Mouse (Mus musculus): ENCODE measurements at regions not wholly inside any gene's neighbourhood (a gene's known extent, or its start where the extent isn't known, plus 50 kb on each side); places are given as distances from the start of the nearest gene placed in this dataset.

DNA sequence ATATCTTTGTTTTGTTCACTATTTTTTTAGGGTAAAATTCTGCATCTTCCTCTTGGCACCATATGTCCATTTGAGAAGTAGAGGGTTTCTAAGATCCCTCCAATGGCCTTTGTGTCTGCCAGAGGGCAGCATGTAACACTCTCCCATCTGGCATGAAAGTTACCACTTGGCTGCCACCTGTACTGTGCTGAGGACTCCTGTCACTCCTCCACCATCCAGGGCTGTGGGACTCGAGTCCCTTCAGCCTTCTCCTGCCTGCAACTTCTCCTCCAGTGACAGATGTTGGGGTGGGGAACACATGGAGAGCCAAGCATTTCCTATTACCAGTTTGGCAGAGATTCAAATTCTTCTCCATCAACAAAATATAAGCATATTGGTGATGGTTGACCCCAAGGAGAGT is 262.3 kb upstream of the Marcks start:
- Histone ChIP-seq H3K9ac (ENCODE audit: low read depth, low read length) (no peak overlapping the region), H3K4me3 (ENCODE audit: low read length) (no peak overlapping the region), H3K36me3 (ENCODE audit: control insufficient read depth, insufficient read depth, low read length) (no peaks in the 10 kb centered on the region), H3K4me1 (ENCODE audit: control insufficient read depth, insufficient read depth, low read depth, low read length) (peaks cover 8% of the 10 kb centered on the region), H3K4me2 (ENCODE audit: low read length) (no peak overlapping the region), H3K27me3 (replicated peaks; ENCODE audit: control insufficient read depth, insufficient read depth, low read length) (no peaks in the 10 kb centered on the region), H3K27ac (ENCODE audit: low read depth, low read length) (no peak overlapping the region), H3K9me3 (ENCODE audit: control insufficient read depth, low read length) (no peaks in the 10 kb centered on the region)
- WGBS: 25% methylated on average over 1 of the region's 1 CpGs
- peak; percentile 79 for ATAC-seq

DNA sequence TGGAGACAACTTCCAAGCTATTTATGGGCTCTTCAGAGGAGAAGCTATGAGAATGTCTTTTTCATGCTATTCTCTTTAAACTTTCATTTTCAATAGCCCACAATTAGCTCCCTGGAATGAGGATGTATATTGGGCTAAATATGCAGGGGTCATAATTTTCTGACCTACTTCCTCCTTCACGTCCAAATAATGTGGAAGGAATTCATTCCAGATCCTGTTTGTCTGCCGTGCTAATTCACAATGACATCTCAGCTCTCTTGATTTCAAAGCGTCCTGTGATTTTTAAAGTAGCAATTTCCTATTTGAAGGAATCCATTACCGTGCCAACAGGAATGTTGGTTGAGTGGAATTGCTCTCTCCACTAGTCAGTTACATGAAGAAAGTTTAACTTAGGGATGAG is 261.7 kb upstream of the Marcks start:
- 28% methylated on average over 4 of the region's 4 CpGs for whole genome bisulfite sequencing
- ATAC-seq: no peak
- H3K27ac ChIP-seq (ENCODE audit: low read depth, low read length): 0 out of 2 replicates have a peak overlapping the region, but pooled peaks have one; percentile 23

GRCm38 (mm10) chr10:37397271-37397991 is 258.7 kb upstream of the Marcks start:
- Histone ChIP-seq H3K27ac (ENCODE audit: low read depth, low read length) (peak overlapping the region; percentile 63), H3K9me3 (ENCODE audit: control insufficient read depth, low read length) (no peaks in the 10 kb centered on the region), H3K4me2 (ENCODE audit: low read length) (peak overlapping the region; percentile 68), H3K9ac (ENCODE audit: low read depth, low read length) (peak overlapping the region; percentile 60), H3K4me1 (ENCODE audit: control insufficient read depth, insufficient read depth, low read depth, low read length) (peaks cover 8% of the 10 kb centered on the region), H3K27me3 (replicated peaks; ENCODE audit: control insufficient read depth, insufficient read depth, low read length) (no peaks in the 10 kb centered on the region), H3K36me3 (ENCODE audit: control insufficient read depth, insufficient read depth, low read length) (no peaks in the 10 kb centered on the region), H3K4me3 (ENCODE audit: low read length) (peak overlapping the region; percentile 39)
- peak; percentile 96 for ATAC-seq
- 3% methylated on average over 18 of the region's 18 CpGs for WGBS

More for the DNA sequence above, 261.7 kb upstream of the Marcks start:
- no peak overlapping the region for H3K4me3 ChIP-seq (ENCODE audit: low read length)
- H3K4me1 ChIP-seq (ENCODE audit: control insufficient read depth, insufficient read depth, low read depth, low read length): peaks cover 8% of the 10 kb centered on the region
- H3K27me3 ChIP-seq (replicated peaks; ENCODE audit: control insufficient read depth, insufficient read depth, low read length): no peaks in the 10 kb centered on the region
- no peak overlapping the region for H3K9ac ChIP-seq (ENCODE audit: low read depth, low read length)
- H3K36me3 ChIP-seq (ENCODE audit: control insufficient read depth, insufficient read depth, low read length): no peaks in the 10 kb centered on the region
- 0 out of 2 replicates have a peak overlapping the region, but pooled peaks have one; percentile 1 for H3K4me2 ChIP-seq (ENCODE audit: low read length)
- no peaks in the 10 kb centered on the region for H3K9me3 ChIP-seq (ENCODE audit: control insufficient read depth, low read length)

GRCm38 (mm10) chr10:37390011-37390410 is 251.3 kb upstream of the Marcks start:
- WGBS: 51% methylated on average over 3 of the region's 3 CpGs
- Histone ChIP-seq H3K4me2 (ENCODE audit: low read length) (no peak overlapping the region), H3K27ac (ENCODE audit: low read depth, low read length) (no peak overlapping the region), H3K4me3 (ENCODE audit: low read length) (no peak overlapping the region), H3K4me1 (ENCODE audit: control insufficient read depth, insufficient read depth, low read depth, low read length) (no peaks in the 10 kb centered on the region), H3K27me3 (replicated peaks; ENCODE audit: control insufficient read depth, insufficient read depth, low read length) (no peaks in the 10 kb centered on the region), H3K9ac (ENCODE audit: low read depth, low read length) (no peak overlapping the region), H3K9me3 (ENCODE audit: control insufficient read depth, low read length) (no peaks in the 10 kb centered on the region), H3K36me3 (ENCODE audit: control insufficient read depth, insufficient read depth, low read length) (no peaks in the 10 kb centered on the region)
- ATAC-seq: no peak

GRCm38 (mm10) chr10:37386216-37386615 is 247.5 kb upstream of the Marcks start:
- no peaks in the 10 kb centered on the region for H3K27me3 ChIP-seq (replicated peaks; ENCODE audit: control insufficient read depth, insufficient read depth, low read length)

DNA sequence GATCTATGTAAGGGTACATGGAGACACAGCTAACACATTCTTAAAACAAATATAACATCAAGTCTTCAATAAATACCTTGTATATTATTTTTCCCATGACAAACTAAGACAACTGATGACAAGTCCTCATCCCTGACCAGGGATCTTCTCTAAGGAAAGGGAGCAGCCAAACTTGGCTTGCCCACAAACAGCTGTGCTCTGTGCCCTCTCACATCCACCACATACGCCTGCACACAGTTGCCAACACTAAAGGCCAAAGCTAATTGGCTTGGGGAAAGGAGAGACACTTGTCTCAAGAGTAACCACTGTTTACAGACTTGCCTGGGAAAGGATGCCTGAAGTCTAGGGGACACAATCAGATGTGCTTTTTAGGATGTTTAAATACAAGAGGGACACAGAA is 241.3 kb upstream of the Marcks start:
- Histone ChIP-seq H3K4me2 (ENCODE audit: low read length) (no peak overlapping the region), H3K9me3 (ENCODE audit: control insufficient read depth, low read length) (no peaks in the 10 kb centered on the region), H3K4me1 (ENCODE audit: control insufficient read depth, insufficient read depth, low read depth, low read length) (no peaks in the 10 kb centered on the region; the same call in 1 of the 2 replicates), H3K27me3 (replicated peaks; ENCODE audit: control insufficient read depth, insufficient read depth, low read length) (no peaks in the 10 kb centered on the region), H3K36me3 (ENCODE audit: control insufficient read depth, insufficient read depth, low read length) (no peaks in the 10 kb centered on the region), H3K4me3 (ENCODE audit: low read length) (no peak overlapping the region), H3K9ac (ENCODE audit: low read depth, low read length) (no peak overlapping the region), H3K27ac (ENCODE audit: low read depth, low read length) (no peak overlapping the region)
- no peak for ATAC-seq
- 50% methylated on average over 1 of the region's 1 CpGs for WGBS

More at GRCm38 (mm10) chr10:37386216-37386615, 247.5 kb upstream of the Marcks start:
- Histone ChIP-seq H3K4me2 (ENCODE audit: low read length) (no peak overlapping the region), H3K9ac (ENCODE audit: low read depth, low read length) (no peak overlapping the region), H3K27ac (ENCODE audit: low read depth, low read length) (no peak overlapping the region), H3K4me3 (ENCODE audit: low read length) (no peak overlapping the region), H3K9me3 (ENCODE audit: control insufficient read depth, low read length) (no peaks in the 10 kb centered on the region), H3K4me1 (ENCODE audit: control insufficient read depth, insufficient read depth, low read depth, low read length) (no peaks in the 10 kb centered on the region), H3K36me3 (ENCODE audit: control insufficient read depth, insufficient read depth, low read length) (no peaks in the 10 kb centered on the region)
- ATAC-seq: no peak

DNA sequence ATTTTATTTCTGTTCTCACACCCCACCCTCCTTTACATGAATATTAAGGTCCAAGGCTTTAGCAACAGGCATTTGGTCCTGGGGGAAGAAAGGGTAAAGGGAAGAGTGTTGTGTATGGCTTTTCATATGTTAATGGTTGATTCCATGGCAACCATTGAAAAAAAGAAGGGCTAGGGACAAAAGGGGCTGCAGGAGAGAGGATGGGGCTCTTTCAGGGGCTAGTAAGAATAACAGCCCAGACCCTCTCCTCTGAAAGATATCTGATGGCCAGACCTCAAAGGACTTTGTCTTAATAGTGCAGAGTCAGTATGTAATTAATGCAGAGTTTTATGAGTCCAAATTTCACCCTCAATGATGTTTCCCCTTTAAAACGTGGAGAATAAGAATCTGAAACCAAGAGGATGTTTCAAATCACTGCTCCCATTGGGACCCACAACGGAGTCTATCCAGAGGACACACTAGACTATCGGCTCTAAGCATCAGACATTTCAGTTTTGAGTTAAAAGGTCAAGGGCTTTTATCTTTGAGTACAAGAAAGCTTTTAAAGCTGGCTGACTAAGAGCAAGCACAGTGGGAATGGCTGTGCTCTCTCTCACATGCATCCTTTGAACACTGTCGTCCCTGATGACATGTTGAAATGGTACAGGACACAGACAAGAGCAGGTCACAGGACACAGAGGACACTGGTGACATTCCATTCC is 239.4 kb upstream of the Marcks start:
- Histone ChIP-seq H3K4me1 (ENCODE audit: control insufficient read depth, insufficient read depth, low read depth, low read length) (no peaks in the 10 kb centered on the region; the same call in 1 of the 2 replicates), H3K9ac (ENCODE audit: low read depth, low read length) (no peak overlapping the region), H3K27me3 (replicated peaks; ENCODE audit: control insufficient read depth, insufficient read depth, low read length) (no peaks in the 10 kb centered on the region), H3K4me2 (ENCODE audit: low read length) (no peak overlapping the region; the same call in 1 of the 2 replicates), H3K36me3 (ENCODE audit: control insufficient read depth, insufficient read depth, low read length) (no peaks in the 10 kb centered on the region), H3K9me3 (ENCODE audit: control insufficient read depth, low read length) (no peaks in the 10 kb centered on the region), H3K27ac (ENCODE audit: low read depth, low read length) (peak overlapping the region; percentile 74), H3K4me3 (ENCODE audit: low read length) (no peak overlapping the region)
- ATAC-seq: peak; percentile 93
- 5% methylated on average over 4 of the region's 4 CpGs for WGBS

- WGBS: 70% methylated on average over 1 of the region's 1 CpGs
Observed at GRCm38 (mm10) chr10:37377258-37378001, 238.7 kb upstream of the Marcks start.

DNA sequence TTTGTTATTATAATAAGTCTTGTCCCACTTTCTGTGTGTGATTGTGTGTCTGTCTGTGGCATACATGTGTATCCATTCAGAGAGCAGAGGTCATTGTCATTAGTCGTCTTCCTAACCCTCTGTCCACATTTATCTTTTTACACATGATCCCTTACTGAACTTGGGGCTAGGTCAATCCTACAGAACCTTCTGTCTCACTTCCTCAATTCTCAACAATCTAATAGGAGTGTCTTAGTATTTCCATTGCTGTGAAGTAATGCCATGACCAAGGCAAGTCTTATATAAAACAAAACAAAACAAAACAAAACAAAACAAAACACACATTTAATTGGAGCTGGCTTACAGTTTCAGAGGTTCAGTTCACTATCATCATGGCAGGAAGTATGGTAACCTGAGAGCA is 237.5 kb upstream of the Marcks start:
- Histone ChIP-seq H3K4me2 (ENCODE audit: low read length) (no peak overlapping the region), H3K27me3 (replicated peaks; ENCODE audit: control insufficient read depth, insufficient read depth, low read length) (no peaks in the 10 kb centered on the region), H3K4me3 (ENCODE audit: low read length) (no peak overlapping the region), H3K4me1 (ENCODE audit: control insufficient read depth, insufficient read depth, low read depth, low read length) (no peaks in the 10 kb centered on the region; the same call in 1 of the 2 replicates), H3K9me3 (ENCODE audit: control insufficient read depth, low read length) (no peaks in the 10 kb centered on the region), H3K27ac (ENCODE audit: low read depth, low read length) (no peak overlapping the region), H3K36me3 (ENCODE audit: control insufficient read depth, insufficient read depth, low read length) (no peaks in the 10 kb centered on the region), H3K9ac (ENCODE audit: low read depth, low read length) (no peak overlapping the region)
- 72% methylated on average over 1 of the region's 1 CpGs for WGBS
- no peak for ATAC-seq

More at GRCm38 (mm10) chr10:37377258-37378001, 238.7 kb upstream of the Marcks start:
- Histone ChIP-seq H3K9ac (ENCODE audit: low read depth, low read length) (no peak overlapping the region), H3K27ac (ENCODE audit: low read depth, low read length) (no peak overlapping the region), H3K4me3 (ENCODE audit: low read length) (no peak overlapping the region), H3K27me3 (replicated peaks; ENCODE audit: control insufficient read depth, insufficient read depth, low read length) (no peaks in the 10 kb centered on the region), H3K36me3 (ENCODE audit: control insufficient read depth, insufficient read depth, low read length) (no peaks in the 10 kb centered on the region), H3K9me3 (ENCODE audit: control insufficient read depth, low read length) (no peaks in the 10 kb centered on the region), H3K4me2 (ENCODE audit: low read length) (no peak overlapping the region), H3K4me1 (ENCODE audit: control insufficient read depth, insufficient read depth, low read depth, low read length) (no peaks in the 10 kb centered on the region; the same call in 1 of the 2 replicates)
- ATAC-seq: peak; percentile 3; the same call in 1 of the 2 replicates
